Mouse (Mus musculus): Measurements from ENCODE around the gene Nfkbib.

Gene Nfkbib

DNA sequence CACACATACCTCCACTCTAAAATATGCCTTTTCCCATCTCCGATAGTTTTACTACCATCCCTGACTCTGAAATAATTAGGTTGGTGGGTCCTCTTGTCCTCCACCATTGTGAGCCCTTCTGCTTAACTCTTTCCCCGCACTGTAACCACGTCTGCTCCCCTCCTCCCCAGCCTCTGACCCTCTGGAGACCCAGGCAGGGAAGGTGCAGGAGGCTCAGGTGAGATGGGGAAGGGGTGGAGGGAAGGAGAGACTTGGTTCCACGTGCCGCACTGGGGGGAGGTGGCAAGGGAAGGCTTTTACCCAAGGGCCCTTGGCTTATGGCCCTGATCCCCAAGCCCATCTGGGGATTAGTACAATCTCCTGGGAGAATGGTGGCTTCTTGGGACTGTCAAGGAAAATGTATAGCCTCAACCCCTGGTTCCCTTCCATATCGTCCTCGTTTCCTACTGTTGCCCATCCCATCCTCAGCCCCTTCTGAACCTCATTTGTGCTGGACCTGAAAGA is at the start of gene Nfkbib:
TSS of gene Nfkbib (minus strand) at position 51 of the 504 bp plus-strand sequence.
- DNase-seq (ENCODE audit: low read depth, low spot score) = no peak

DNA sequence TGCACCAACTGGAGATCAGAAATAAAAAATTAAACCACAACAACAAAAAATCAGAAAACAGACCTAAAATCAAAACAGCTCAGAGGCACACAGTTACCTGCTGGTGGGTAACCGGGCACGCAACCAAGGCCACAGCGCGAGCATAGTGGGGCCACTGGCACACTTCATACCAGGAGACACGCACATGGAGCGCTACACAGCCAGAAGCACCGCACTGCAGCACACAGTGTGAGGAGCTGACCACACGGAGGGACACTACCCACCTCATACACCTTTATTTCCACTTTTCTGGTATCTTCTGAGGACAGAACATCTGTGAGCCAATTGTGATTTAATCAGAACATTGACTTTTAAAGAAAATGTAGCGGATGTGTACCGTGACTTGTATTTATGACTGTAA is 49.6 kb upstream of the Nfkbib start:
- DNase-seq (ENCODE audit: low read depth, low spot score) = no peak

DNA sequence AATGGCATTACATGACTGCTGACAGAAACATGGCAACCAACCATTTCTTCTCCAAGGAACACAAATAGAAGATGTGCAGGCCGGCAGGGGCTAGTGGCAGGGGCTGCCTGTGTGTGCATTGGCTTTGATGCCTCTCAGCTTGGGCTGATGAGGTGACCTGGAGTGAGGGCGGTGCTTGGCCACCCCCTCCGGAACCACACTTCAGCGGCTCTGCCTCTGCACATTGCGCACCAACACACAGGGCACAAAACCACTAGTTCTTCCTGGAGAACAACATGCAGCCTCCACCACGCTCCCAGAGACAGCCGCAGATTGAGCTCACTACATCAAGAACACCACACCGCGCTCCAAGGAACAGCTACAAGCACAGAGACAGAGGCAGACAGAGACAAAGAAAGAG is 48.9 kb upstream of the Nfkbib start:
- DNase-seq (ENCODE audit: low read depth, low spot score) = no peak

DNA sequence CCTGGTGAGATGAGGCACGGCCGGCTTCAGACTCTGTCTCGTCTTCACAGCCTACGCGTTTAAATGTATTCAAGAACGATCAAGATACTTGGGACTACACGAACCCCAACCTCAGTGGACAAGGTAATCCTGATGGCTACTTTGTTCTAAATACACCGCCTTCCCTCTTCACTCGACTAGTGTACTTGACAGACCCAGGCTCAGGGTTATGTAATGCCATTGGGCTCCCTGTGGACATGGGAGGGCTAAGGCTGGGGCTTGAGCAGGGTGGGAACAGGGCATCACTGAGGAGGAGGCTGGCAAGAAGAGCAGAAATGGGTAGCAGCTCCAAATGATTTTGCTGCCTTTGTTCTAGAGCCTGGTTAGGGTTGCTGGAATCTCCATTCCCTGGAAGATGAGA is 47.9 kb upstream of the Nfkbib start:
- DNase-seq (ENCODE audit: low read depth, low spot score) = no peak

DNA sequence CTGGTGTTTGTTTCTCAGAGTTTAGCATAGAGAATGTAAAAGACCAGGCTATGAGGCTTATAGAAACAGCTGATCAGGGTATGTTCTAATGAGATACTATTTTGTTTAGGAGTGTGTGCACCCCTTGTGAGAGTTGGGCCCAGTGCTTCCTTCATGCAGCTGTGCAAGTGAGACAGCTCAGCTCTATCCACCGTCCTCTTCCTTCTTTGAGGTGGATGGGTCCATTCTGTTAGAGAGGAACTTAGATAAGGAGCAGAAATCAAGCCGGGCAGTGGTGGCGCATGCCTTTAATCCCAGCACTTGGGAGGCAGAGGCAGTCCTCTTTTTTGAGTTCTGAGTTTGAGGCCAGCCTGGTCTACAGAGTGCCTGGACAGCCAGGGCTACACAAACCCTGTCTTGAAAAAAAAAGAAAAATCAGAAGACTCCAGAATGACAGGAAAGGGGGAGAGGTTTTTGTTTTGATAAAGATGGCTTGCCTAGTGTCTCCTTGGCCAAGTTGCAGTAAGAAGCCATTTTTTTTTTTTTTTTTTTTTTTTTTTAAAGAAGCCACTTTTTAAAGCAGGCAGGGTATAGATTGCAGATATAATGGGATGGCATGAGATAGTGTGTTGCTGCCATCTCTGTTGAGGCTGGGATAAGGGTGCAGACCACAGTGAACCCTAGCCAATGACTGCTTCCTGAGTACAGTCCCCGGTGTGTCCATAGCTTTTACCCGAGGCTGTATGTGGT is 47.2 kb upstream of the Nfkbib start:
- DNase-seq (ENCODE audit: low read depth, low spot score) = no peak

DNA sequence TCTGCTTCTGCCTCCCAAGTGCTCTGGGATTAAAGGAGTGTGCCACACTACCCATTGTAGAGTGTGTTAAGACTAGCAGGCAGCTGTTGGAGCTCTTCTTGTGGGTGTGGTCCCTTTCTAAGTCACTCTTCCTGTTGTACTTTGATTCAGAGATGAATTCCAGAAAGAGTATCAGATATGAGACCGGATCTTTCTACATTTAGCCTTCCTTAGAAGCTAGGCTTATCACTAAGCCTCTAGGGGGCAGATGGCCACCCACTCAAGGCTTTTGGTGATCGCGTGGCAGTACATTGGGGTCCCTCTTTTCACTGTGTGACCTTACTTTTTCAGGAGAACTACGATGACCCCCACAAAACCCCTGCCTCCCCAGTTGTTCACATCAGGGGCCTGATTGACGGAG is 45.6 kb upstream of the Nfkbib start:
- DNase-seq (ENCODE audit: low read depth, low spot score) = no peak

DNA sequence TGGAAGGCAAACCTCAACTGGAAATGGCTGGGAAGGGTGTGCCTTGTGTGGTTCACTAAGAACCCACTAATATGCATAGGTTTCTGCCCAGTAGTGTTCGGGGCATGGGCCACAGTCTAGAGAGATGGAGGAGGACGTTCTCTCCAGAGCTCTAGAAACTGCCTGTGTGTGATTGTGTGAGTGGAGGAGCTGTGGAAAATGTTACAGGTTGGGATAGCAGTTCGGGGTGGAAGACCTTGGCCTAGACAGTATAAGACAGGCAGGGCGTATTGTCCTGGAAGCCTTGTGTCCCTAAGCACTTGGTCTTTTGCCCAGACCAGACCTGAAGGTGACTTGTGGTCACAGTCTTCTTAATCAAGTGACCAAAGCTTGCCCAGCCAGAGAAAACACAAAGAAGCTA is 45.1 kb upstream of the Nfkbib start:
- no peak for DNase-seq (ENCODE audit: low read depth, low spot score)

DNA sequence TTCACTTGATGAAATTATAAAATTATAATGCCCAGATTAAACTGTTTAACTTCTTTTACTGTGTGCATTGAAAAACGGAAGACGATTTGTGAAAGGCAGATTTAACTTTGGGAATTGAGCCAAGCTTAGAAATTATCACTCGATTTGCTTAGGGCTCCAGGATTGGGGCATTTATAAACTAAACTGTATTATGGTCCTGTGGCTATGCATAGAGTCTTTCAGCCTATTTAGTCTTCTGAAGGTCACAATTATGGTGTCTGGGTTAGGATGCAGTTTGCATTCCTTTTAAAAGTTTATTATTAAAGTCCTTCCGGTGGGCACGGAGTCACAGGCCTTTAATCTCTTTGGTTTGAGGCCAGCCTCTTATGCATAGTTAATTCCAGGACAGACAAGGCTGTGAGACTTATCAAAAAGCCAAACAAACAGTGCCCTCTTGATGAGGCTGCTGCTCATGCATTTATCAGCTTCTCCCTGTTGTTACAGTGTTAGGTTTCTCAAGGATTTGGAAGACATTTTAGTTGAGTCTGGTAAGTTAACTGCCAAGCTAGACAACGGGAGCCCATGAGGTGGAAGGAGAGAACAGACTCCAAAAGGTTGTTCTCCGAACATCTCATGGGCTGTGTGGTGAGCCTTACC is 44.4 kb upstream of the Nfkbib start:
- no peak for DNase-seq (ENCODE audit: low read depth, low spot score)

DNA sequence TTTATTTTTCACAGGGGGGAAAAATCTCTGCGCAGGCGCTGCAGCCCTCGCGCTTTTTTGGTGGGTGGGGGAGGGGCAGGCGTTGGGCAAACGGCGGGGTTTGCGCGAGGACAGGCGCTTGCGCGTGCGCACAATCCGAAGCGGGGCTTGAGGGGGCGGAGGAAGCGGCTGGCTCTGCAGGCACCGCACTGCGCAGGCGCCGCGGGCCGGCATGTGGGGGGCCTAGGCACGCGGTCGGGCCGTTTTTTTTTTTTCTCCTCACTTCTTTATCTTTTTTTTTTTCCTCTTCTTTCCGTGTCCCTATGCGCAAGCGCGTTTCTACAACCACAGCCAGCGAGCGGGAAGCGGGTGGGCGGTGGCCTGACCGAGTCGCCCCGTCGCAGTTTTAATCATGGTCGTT is 43.9 kb upstream of the Nfkbib start:
- DNase-seq (ENCODE audit: low read depth, low spot score) = peak; percentile 96

DNA sequence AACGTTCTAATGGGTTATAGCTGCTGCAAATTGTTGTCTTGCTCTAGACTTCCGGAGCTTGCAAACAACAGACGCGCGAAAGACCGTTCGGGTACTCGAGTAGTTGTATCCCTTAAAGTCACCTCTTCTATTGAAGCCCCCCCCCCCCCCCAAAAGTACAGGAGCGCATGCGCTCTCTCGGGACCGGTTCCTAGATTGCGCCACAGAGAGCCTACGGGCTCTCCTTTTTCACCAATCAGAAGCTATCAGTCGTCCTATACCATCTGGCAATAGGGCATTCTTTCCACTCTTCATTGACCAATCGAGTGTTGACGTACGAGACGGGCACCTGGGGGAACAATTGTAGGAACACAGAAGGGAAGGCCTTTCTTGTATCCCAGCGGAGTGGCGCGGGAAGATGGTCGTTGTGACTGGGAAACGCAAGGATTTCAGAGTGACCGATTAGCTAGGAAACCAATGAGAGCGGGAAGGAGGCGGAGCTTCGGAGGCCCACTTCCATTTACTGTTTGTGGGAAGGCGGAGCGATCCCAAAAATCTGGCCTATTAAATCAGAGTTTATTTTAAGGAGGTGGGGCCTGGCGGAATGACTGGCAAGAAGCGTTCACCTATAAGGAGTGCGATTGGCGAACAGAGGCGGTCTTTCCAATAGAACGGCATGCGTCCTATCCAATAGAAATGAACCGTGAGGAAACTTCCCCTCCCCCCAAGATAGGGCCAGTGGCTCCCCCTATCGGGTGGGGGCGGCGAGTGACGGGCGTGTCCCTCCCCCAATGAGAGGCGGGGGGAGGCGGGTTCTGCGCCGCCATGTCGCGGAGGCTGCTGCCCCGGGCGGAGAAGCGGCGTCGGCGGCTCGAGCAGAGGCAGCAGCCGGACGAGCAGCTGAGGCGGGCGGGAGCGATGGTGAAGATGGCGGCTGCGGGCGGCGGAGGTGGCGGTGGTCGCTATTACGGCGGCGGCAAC is 43.1 kb upstream of the Nfkbib start:
- DNase-seq (ENCODE audit: low read depth, low spot score) = peak; percentile 100

DNA sequence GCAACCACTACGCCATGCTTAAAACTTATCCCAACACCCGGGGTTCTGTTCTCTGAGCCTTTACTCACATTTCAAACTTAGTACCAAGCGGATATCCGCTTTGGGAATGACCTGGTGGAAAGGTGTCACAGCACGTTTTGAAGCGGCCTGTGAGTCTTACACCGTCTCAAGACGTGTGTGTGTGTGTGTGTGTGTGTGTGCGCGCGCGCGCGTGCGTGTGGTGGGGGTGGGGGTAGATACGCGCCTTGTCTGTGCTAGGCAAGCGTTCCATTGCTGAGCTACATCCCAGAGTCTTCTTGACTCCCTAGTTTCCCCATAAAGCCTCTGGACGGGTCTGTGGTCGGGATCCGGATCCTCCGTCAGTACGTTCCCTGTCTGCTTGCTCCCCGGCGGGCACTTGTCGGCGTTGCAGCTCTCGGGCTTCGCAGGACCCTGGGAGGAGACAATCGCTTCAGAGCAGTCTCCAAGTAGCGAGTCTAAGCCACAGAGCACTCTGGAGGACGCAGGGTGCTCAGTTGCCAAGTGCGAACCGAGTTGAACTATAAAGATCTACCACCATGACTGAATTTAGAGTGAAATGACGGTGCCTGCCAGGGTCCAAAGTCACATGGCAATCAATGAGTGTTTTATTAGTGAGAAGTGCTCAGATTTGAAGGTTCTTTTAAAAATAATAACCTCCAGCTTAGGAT is 42.2 kb upstream of the Nfkbib start:
- DNase-seq (ENCODE audit: low read depth, low spot score) = peak; percentile 74

DNA sequence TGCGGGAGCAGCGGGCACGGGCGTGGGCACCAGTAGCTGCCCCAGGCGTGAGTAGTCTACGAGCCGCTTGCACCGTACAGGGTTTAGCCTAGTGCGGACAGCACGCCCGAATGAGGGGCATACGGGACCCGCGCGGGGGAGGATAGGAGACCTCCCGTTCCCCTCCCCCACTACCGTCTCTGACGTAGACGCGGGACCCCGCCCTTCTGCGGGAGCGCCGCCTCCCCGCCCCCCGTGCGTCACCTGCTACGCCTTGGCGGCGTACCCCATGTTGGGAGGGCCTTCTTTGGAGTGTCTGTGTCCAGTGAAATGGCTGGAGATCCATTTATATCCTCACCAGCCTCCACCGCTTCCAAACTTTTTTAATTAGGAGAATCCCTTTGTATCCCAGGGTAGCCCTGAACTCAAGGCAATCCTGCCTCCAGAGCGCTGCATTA is 41.7 kb upstream of the Nfkbib start:
- peak; percentile 94 for DNase-seq (ENCODE audit: low read depth, low spot score)

DNA sequence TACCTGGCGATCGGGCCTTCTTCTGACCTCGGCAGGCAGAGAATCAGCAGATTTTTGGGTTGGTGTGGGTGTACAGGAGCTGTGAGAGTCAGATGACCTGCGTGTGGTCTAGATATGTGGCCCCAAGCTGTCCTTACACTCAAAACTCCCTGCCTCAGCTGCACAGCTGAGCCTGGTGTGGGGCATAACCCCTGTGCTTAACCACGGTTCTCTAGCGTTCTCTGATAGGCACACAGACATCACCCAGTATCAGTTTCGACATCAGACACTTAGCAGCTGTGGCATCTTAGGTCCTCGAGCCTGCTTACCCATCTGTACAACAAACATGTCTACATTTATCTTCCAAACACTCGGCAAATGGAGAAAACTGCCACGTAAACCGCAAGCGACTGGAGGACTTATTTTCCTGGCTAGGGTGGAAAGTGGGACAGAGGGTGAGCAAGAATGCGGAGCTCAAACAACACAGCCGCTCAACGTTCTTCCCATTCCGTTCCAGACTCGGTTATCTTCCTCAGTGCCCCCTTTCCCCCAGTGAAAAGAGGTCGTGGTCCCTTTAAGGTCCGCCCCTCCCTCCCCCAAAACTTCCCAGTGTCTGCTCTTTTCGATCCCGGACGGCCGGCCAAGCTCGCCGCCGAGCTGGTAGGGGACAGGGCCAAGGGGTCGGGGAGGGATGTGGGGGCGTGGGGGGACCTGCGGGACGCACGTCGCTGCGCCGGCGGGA is 41.1 kb upstream of the Nfkbib start, which contains the start of gene Hnrnpl:
TSS of gene Hnrnpl (plus strand) at position 321 of the 721 bp plus-strand sequence.
- peak; percentile 60 for DNase-seq (ENCODE audit: low read depth, low spot score)

DNA sequence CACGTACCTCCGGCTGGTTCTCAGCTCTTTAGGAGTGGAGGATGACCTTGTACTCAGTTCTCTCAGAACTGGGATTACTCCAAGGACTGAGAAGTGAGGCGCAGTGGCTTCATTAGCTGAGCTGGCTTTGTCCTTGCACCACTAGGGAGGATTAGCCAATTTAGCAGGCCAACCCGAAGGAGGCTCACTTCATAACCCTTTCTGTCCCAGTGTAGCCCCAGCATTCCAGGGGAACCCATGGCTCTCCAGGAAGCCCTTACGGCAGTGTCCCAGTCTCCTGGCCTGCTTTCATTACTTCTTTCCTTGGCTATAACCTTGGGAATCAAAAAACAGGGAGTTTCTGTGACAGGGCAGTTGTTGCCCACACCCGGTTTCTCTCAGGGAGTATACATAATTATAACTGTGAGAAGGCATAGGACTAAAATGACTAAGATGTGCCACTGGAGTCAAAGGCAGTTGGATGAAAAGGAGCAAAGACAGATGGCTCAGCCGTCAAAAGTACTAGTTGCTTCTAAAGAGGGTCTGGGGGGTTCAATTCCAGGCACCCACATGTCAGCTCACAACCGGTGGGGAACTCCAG is 40.4 kb upstream of the Nfkbib start:
- DNase-seq (ENCODE audit: low read depth, low spot score) = no peak

DNA sequence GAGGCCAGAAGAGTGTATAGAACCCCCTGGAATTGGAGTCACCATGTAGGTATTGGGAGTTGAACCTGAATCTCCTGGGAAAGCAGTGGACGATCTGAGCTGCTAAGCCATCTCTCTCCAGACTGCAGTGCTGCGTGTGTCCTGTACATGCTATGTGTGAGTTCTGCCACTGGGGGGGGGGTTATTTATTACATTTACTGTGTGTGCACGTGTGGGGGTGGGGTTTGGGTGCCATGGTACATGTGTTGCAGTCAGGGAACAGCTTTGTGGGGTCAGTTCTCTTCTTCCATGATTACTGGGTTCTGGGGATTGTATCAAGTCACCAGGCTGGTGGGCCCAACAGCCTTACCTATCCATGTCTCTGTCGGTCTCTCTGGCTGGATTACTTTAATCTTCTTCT is 39.6 kb upstream of the Nfkbib start:
- DNase-seq (ENCODE audit: low read depth, low spot score) = peak; percentile 35

DNA sequence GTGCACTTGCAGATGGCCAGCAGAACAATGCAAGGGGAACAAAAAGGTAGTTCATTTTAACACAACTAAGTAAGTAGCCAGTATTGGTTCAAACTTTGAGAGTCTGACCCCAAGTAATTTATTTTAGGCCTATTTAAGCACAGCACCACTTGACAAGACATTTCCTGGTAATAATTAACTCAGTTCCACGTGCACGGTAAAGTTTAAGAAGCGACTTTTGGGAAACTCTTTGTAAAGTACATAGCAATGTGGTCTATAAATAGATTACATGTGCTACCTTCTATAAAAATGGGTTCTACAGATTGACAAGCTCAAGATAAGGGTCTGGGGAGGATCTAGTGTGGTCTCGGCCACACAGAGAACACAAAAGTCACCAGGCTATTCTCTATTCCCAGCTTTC is 36.4 kb upstream of the Nfkbib start:
- no peak for DNase-seq (ENCODE audit: low read depth, low spot score)

DNA sequence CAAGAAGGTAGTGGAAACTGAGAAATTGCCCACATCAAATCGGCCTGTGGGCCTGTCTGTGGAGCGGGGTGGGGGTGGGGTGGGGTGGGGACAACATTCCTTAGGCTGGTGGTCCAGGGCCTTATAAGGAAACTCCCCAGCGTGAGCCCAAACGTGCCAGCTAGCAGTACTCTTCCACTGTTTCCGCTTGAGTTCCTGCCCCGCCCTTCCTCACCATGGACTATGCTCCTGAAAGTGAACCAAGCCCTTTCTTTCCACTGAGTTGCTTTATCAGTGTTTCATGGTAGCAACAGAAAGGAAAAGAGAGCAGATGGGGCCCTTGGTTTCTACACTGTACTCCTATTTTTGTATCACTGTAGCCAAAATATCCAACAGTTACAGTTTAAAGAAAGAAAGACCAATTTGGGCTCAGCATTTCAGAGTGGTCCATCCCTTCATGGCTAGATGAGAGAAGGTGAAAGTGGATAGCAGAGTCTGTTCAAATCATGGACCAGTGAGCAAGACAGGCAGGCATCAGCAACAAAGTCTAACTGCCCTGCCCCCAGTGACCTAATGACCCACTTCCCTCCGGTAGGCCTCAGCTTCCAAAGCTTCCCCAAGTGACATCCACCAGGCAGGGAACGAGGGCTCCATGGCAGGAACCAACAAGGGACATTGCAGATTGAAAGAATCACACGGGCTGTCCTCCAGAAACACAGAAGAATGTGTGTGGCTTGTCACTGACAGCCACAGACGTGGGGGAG is 35.7 kb upstream of the Nfkbib start:
- peak; percentile 91 for DNase-seq (ENCODE audit: low read depth, low spot score)

DNA sequence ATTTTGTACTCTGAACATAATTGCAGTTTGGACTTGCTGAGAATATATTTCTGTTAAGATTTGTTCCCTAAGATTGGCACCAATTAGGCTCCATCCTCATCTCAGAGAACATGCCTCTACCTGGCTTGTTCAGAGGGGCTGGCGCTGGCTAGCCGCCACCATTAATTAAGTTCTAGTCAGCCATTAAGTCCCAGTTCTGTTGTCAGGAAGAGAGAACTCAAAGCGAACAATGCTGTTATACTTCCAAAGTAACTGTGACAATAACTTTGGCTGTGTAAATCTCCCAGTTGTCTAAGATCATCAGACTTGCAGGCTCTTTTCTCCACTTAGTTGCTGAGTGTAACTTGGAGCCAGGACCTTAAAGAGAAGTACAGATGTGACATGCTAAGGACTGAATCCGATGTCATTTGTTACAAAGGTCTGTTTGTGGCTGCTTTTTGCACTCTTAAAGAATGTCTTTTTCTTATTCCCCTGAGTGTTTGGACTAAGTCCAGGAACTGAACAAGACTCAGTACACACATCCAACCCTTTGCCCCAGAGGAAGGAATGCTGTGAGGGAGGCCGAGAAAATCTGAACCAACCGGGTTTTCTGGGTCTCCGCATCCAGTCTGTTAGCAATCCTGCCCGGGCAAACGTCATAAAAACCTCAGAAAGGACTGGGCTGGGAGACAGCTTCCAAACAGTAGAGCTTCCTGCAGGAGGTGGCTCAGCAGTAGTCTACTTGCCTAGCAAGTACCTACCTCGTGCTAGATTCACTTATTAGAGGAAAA is 34.8 kb upstream of the Nfkbib start:
- peak; percentile 60 for DNase-seq (ENCODE audit: low read depth, low spot score)

DNA sequence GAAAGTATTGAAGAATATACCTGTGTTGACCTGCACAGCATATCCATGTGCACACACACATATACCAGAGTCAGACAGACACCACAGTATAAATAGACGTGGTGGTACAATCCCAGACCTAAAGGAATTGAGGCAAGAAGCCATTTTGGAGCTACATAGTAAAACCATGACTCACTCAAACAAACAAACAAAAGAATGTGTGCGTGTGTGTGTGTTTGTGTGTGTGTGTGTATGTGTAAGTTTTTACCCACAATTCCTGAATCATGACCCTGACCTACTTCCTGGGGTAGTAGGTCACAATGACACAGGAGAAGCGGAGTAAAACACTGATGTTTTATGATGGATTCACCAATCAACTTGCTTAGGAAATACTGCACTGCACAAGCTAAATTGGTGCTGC is 34.1 kb upstream of the Nfkbib start:
- no peak for DNase-seq (ENCODE audit: low read depth, low spot score)
